Mouse (Mus musculus): ENCODE data around the gene Gad1.

Gad1 gene

GRCm38 (mm10) chr2:70625761-70626160, 72.9 kb downstream of the Gad1 start:
- DNase-seq (ENCODE audit: low read depth, low spot score), result no peak

GRCm38 (mm10) chr2:70628397-70628796, 75.5 kb downstream of the Gad1 start:
- DNase-seq (ENCODE audit: low read depth, low spot score), result no peak

DNA sequence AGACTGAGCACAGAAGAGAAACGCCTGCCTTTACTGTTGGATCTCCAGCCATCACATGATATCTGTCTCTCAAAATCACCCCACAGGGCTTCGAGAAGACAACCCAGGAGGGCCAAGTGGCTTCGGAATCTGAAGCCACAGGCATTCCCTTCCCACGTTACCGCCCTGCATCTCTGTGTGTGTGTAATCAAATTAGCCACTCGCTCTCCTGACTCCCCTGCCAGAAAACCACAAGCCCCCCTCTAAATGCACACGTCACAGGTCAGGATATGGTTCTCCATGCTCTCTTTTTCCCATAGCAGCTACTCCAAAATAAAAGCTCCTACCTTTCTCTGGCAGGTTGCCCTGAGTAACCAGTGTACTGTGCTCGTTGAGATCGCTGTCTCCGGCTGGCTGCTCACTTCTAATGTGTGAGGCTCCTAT, 76.5 kb downstream of the Gad1 start:
- DNase-seq (ENCODE audit: low read depth, low spot score), result peak; percentile 51

GRCm38 (mm10) chr2:70629921-70630320, 77.0 kb downstream of the Gad1 start:
- DNase-seq (ENCODE audit: low read depth, low spot score), result no peak

GRCm38 (mm10) chr2:70631321-70631720, 78.4 kb downstream of the Gad1 start:
- no peak for DNase-seq (ENCODE audit: low read depth, low spot score)

GRCm38 (mm10) chr2:70632412-70632811, 79.5 kb downstream of the Gad1 start:
- no peak for DNase-seq (ENCODE audit: low read depth, low spot score)

- peak; percentile 46 for DNase-seq (ENCODE audit: low read depth, low spot score)
Observed at GRCm38 (mm10) chr2:70634028-70634690, 81.3 kb downstream of the Gad1 start.

GRCm38 (mm10) chr2:70640968-70641367, 88.1 kb downstream of the Gad1 start:
- DNase-seq (ENCODE audit: low read depth, low spot score), result no peak

DNA sequence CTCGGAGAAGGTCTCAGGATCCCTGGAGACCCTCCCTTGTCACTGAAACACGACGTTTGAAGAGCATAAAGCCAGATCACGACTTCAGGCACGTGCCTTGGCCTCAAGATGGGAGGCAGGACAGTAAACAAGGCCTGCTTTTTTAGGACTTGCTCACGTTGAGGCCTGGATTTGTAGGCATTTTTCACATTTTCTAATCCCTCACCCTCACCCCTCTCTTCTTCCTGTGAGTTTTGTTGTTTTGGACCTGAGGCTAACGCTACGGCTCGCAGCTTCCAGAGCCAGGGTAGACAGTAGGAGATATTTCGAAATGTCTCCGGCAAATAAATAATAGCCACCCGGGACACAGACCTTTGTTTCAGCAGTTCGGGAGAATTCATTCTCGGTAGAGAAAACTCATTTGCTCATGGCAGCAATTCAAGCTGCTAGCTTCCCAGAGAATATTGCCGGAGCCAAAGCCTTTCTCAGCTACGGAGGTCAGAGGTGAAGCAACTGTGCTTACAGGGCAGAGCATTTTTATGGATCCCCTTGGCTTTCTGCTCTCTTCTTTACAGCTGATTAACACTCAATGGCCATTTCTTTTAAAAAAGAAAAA, 90.2 kb downstream of the Gad1 start:
- DNase-seq (ENCODE audit: low read depth, low spot score), result no peak

DNA sequence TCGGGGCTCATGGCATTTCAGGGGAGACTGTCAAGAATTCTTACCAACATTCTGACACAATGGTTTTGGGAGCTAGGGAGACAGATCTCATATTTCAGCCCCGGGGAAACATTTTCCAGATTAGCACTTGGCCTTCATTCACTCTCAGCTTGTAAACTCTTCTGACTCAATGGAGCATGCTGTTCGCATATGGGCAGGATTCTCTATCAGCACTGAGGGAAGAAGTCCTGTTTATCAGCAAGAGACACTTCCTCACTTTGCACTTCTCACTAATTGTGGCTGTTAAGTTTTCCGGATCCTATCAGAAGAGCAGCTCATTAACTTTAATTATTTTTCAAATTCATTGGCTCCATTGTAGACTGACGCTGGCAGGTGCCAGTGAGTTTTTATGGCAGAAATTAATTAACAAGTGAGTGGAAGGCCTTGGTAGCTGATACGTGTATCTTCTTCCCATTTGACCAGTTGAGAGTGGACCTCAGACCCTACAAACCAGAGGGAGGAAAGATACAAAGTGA, 92.5 kb downstream of the Gad1 start:
- DNase-seq (ENCODE audit: low read depth, low spot score), result no peak

- no peak for DNase-seq (ENCODE audit: low read depth, low spot score)
Observed at GRCm38 (mm10) chr2:70647681-70648080, 94.8 kb downstream of the Gad1 start.

GRCm38 (mm10) chr2:70648271-70648670, 95.4 kb downstream of the Gad1 start:
- DNase-seq (ENCODE audit: low read depth, low spot score), result no peak

DNA sequence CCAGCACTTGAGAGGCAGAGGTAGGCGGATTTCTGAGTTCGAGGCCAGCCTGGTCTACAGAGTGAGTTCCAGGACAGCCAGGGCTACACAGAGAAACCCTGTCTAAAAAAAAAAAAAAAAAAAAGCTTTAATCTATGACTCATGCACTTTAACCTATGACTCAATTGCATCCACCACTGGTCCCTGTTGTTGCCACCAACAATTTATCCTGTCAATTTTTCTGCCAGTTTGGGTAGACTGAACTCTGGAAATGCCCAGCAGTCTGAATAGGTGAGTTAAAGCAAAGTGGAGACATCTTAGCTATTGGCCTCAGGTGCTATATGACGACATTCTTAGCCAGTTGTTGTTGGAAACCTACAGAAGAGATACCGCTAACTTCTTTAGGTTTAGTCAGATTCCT, 96.6 kb downstream of the Gad1 start:
- no peak for DNase-seq (ENCODE audit: low read depth, low spot score)

Measured in retina, postnatal 7 days (tissue).